9 mouse cellular contexts compared by ENCODE assay signal in genomic region chr10:77113489-77114240, GRCm38 (mm10). TPM values are rescaled to one million over a fixed set of nuclear protein-coding genes. Genes with fewer than 3 reads are reported as not detected.
DNase-seq lines count a peak whose midpoint lies in the region; ATAC-seq and TF ChIP-seq lines count a peak whose summit lies in the region.
"Had no signal": no experiment of that assay in that cellular context is flagged by ENCODE, and none has a peak within 500 bp of the region (broad histone marks: within the 10 kb centered on the region; RNA-seq: fewer than 3 reads in every experiment).

No protein-coding gene starts in this region.

- no peak for TF ChIP-seq EP300 in stomach, postnatal 0 days (optimal IDR thresholded peaks at IDR 0.05)

- peak overlapping the region; percentile 97 for H3K9ac ChIP-seq in liver, adult 2 months (ENCODE audit: low read depth, low read length)
- peak overlapping the region; percentile 44; the same call in 1 of the 2 replicates for H3K9ac ChIP-seq in heart, embryonic 13.5 days
- H3K9ac ChIP-seq in liver, embryonic 13.5 days, result peak overlapping the region; percentile 61
- peak overlapping the region; percentile 47 for H3K9ac ChIP-seq in stomach, postnatal 0 days (ENCODE audit: low read length)

- H3K4me2 ChIP-seq in heart, embryonic 13.5 days, result 0 out of 2 replicates have a peak overlapping the region, but pooled peaks have one; percentile 12
- H3K4me2 ChIP-seq in liver, embryonic 13.5 days, result peak overlapping the region; percentile 54
- peak overlapping the region; percentile 48 for H3K4me2 ChIP-seq in stomach, postnatal 0 days (replicated peaks; ENCODE audit: low read depth)

- no peaks in the 10 kb centered on the region for H3K36me3 ChIP-seq in liver, adult 2 months (ENCODE audit: control insufficient read depth, insufficient read depth, low read length)
- H3K36me3 ChIP-seq in heart, embryonic 13.5 days, result no peaks in the 10 kb centered on the region
- 0 out of 2 replicates have a peak, but pooled peaks cover 3% of the 10 kb centered on the region for H3K36me3 ChIP-seq in liver, embryonic 13.5 days
- H3K36me3 ChIP-seq in stomach, postnatal 0 days (ENCODE audit: control insufficient read depth, insufficient read depth, low read length), result no peaks in the 10 kb centered on the region

- peaks cover 47% of the 10 kb centered on the region for H3K4me1 ChIP-seq in liver, adult 2 months (ENCODE audit: control insufficient read depth, insufficient read depth, low read length)
- peaks cover 83% of the 10 kb centered on the region for H3K4me1 ChIP-seq in heart, embryonic 13.5 days
- H3K4me1 ChIP-seq in liver, embryonic 13.5 days (replicated peaks), result peaks cover 47% of the 10 kb centered on the region
- H3K4me1 ChIP-seq in stomach, postnatal 0 days (replicated peaks; ENCODE audit: control insufficient read depth, insufficient read depth), result peaks cover 12% of the 10 kb centered on the region

- no peak for TF ChIP-seq CTCF in liver, adult 2 months (IDR thresholded peaks at IDR 0.05; ENCODE audit: low read depth, low read length)
- TF ChIP-seq CTCF in stomach, postnatal 0 days (IDR thresholded peaks at IDR 0.05; ENCODE audit: low read depth), result no peak

- WGBS in liver, adult 2 months, result 19% methylated on average over 19 of the region's 19 CpGs
- WGBS in heart, embryonic 13.5 days, result 47% methylated on average over 19 of the region's 19 CpGs
- 60% methylated on average over 19 of the region's 19 CpGs for WGBS in liver, embryonic 13.5 days (ENCODE audit: insufficient replicate concordance)
- 30% methylated on average over 19 of the region's 19 CpGs for WGBS in stomach, postnatal 0 days

- H3K27ac ChIP-seq in liver, adult 2 months (replicated peaks; ENCODE audit: insufficient read depth, low read depth, low read length), result peak overlapping the region; percentile 98
- H3K27ac ChIP-seq in heart, embryonic 13.5 days (replicated peaks), result no peak overlapping the region
- H3K27ac ChIP-seq in liver, embryonic 13.5 days, result peak overlapping the region; percentile 56
- H3K27ac ChIP-seq in stomach, postnatal 0 days (replicated peaks), result peak overlapping the region; percentile 65

- H3K27me3 ChIP-seq in liver, adult 2 months (ENCODE audit: control insufficient read depth, insufficient read depth, low read length), result no peaks in the 10 kb centered on the region
- H3K27me3 ChIP-seq in heart, embryonic 13.5 days (replicated peaks), result no peaks in the 10 kb centered on the region
- H3K27me3 ChIP-seq in liver, embryonic 13.5 days, result no peaks in the 10 kb centered on the region
- no peaks in the 10 kb centered on the region for H3K27me3 ChIP-seq in stomach, postnatal 0 days (ENCODE audit: control insufficient read depth, insufficient read depth, low read length)

- TF ChIP-seq POLR2A in liver, adult 2 months (IDR thresholded peaks at IDR 0.05; ENCODE audit: extremely low read depth, insufficient read depth, low read length), result peak; percentile 93

- peak; percentile 96 for DNase-seq in liver, adult 2 months (ENCODE audit: extremely low read depth, low read depth, low spot score)
- DNase-seq in liver, result no peak
- no peak for DNase-seq in liver, embryonic 13.5 days
- peak; percentile 55 for DNase-seq in stomach, postnatal 0 days (ENCODE audit: low spot score)
- DNase-seq in left cerebral cortex, adult 9 months (ENCODE audit: low spot score in 2 of 2), result no peak
- DNase-seq in retina, embryonic 14.5 days (ENCODE audit: low spot score), result no peak
- DNase-seq in cerebellum, adult 9-11 months, result no peak

- H3K4me3 ChIP-seq in liver, adult 2 months (ENCODE audit: insufficient read depth, low read depth, low read length), result peak overlapping the region; percentile 93
- no peak overlapping the region for H3K4me3 ChIP-seq in heart, embryonic 13.5 days
- peak overlapping the region; percentile 48 for H3K4me3 ChIP-seq in liver, embryonic 13.5 days (replicated peaks)
- peak overlapping the region; percentile 30 for H3K4me3 ChIP-seq in stomach, postnatal 0 days (ENCODE audit: low read depth, low read length)

- no peaks in the 10 kb centered on the region for H3K9me3 ChIP-seq in heart, embryonic 13.5 days
- no peaks in the 10 kb centered on the region for H3K9me3 ChIP-seq in liver, embryonic 13.5 days (replicated peaks)
- no peaks in the 10 kb centered on the region for H3K9me3 ChIP-seq in stomach, postnatal 0 days (ENCODE audit: control insufficient read depth, low read length)
- H3K9me3 ChIP-seq: G1E had no signal

- peaks cover 26% of the 10 kb centered on the region for H3K79me2 ChIP-seq in liver, adult 2 months (ENCODE audit: control insufficient read depth, insufficient read depth, low read length)

- no peak for ATAC-seq in heart, embryonic 13.5 days (ENCODE audit: extremely low read depth, insufficient number of reproducible peaks, low FRiP score, low TSS enrichment)
- peak; percentile 29; the same call in 1 of the 2 replicates for ATAC-seq in liver, embryonic 13.5 days (ENCODE audit: low read depth)
- peak; percentile 63; the same call in 1 of the 2 replicates for ATAC-seq in stomach, postnatal 0 days (ENCODE audit: low FRiP score, low TSS enrichment)

RNA-seq across cellular contexts. Expression of gene Col18a1, which starts 52.7 kb away (rescaled TPM):
- 260 and 348 TPM in 2 replicates for total RNA-seq in liver, adult 2 months (2014; rRNA removed)
- 452 and 472 TPM in 2 replicates for polyA plus RNA-seq in liver, adult 2 months (2012; rRNA removed)
- polyA plus RNA-seq in heart, embryonic 13.5 days (2015; fragmentation: Nextera tagmentation; extraction: Ambion mirVana), result 143 and 155 TPM in 2 replicates
- 29.7 and 36.3 TPM in 2 replicates for polyA plus RNA-seq in liver, embryonic 13.5 days (2015; fragmentation: Nextera tagmentation; extraction: Ambion mirVana)
- 26.3 and 26.6 TPM in 2 replicates for polyA plus RNA-seq in stomach, postnatal 0 days (2015; fragmentation: Nextera tagmentation; extraction: Ambion mirVana)

Comparison
In these comparisons a context has a peak if more than half of its experiments do, and no peak if none do; other contexts are left out.
1. DNase-seq: peak in liver, adult 2 months (single experiment) and stomach, postnatal 0 days (single experiment); none in liver (single experiment), liver, embryonic 13.5 days (single experiment), left cerebral cortex, adult 9 months (0 of 2), retina, embryonic 14.5 days (single experiment) and cerebellum, adult 9-11 months (single experiment).
2. H3K9ac ChIP-seq: peak in every context shown above with its lines; median percentile 97 in liver, adult 2 months; 61 in liver, embryonic 13.5 days; 47 in stomach, postnatal 0 days; 44 in heart, embryonic 13.5 days.
3. Peak in every context shown above with its lines, with median percentiles within 50 percentile points of each other: H3K4me2 ChIP-seq.